Mouse (Mus musculus) lung, adult 2 months (tissue): ENCODE measurements around the gene Olfr1453. TPM values are rescaled to one million over a fixed set of nuclear protein-coding genes. Genes with fewer than 3 reads are reported as not detected.
"Not testable (repeated sequence)": the region's sequence is repeated elsewhere in the genome, so short reads cannot be mapped to it uniquely, and the experiment has no call there.

Experiments
- DNase-seq: peaks from one replicate; pipeline ENCODE4 v3.0.0; 2022
- H3K4me1 ChIP-seq: fragments of 200-500 bp; 2 replicates; pipeline ENCODE4 v1.6.1; 2011; ENCODE audit warnings: low read length; ENCODE audit not compliant: control insufficient read depth, insufficient read depth
- H3K4me3 ChIP-seq: fragments of 200-500 bp; replicated peaks from 2 replicates; pipeline ENCODE3; 2011; ENCODE audit warnings: low read depth, mild to moderate bottlenecking, control low read depth, low read length; ENCODE audit errors: extremely low read depth
- CTCF ChIP-seq: fragments of 200-500 bp; IDR thresholded peaks from 2 replicates; pipeline ENCODE4 v1.5.1; 2011; ENCODE audit warnings: mild to moderate bottlenecking, low read length, control low read depth; ENCODE audit not compliant: insufficient read depth
- POLR2A ChIP-seq: fragments of 200-500 bp; IDR thresholded peaks from 2 replicates; pipeline ENCODE4 v1.6.1; 2011; ENCODE audit warnings: low read depth, mild to moderate bottlenecking, control low read depth, low read length, borderline replicate concordance; ENCODE audit errors: extremely low read depth
- WGBS: fragments of 180-500 bp; shearing (Covaris S2); methylation state at CpG from one replicate; pipeline ENCODE4 v1.1.7; 2018; 5-methylcytosine and 5-hydroxymethylcytosine counted together
- polyA plus RNA-seq: library from polyadenylated mRNA; depleted of rRNA; stranded (reverse); fragments of >200 nt; gene quantifications from 2 replicates; pipeline ENCODE4 v1.2.3, GENCODE M21; 2012; rRNA removed

Olfr1453 gene
- polyA plus RNA-seq, result not detected in 2 replicates

GRCm38 (mm10) chr19:13028227-13028626 is at the start of gene Olfr1453:
Gene Olfr1453, minus strand, starts transcription at chr19:13028327.
- TF ChIP-seq POLR2A, result no peak
- no peak for TF ChIP-seq CTCF
- Histone ChIP-seq H3K4me3 (no peak within 1 kb of the TSS), H3K4me1 (no peaks in the 10 kb centered on the region)
- whole genome bisulfite sequencing, result 33% methylated on average over 1 of the region's 1 CpGs
- DNase-seq, result no peak

- H3K4me1 ChIP-seq, result no peaks in the 10 kb centered on the region
- TF ChIP-seq POLR2A, result no peak
- TF ChIP-seq CTCF, result no peak
- DNase-seq, result no peak
- no peak within 1 kb of the TSS for H3K4me3 ChIP-seq
- 56% methylated on average over 2 of the region's 2 CpGs for WGBS
These were observed 32.2 kb upstream of the Olfr1453 start, which contains the start of gene Olfr1454 for GRCm38 (mm10) chr19:13060310-13060709. Gene Olfr1454, plus strand, starts transcription at chr19:13060610.

- 53% methylated on average over 2 of the region's 2 CpGs for WGBS
These were observed 33.4 kb downstream of the Olfr1453 start, which contains the start of gene Olfr1451 for GRCm38 (mm10) chr19:12994714-12995113. Gene Olfr1451, plus strand, starts transcription at chr19:12995014.

GRCm38 (mm10) chr19:12992316-12992715 is 35.8 kb downstream of the Olfr1453 start:
- not testable (repeated sequence) for DNase-seq, H3K4me3 ChIP-seq, H3K4me1 ChIP-seq
- 95% methylated on average over 4 of the region's 4 CpGs for WGBS

More at GRCm38 (mm10) chr19:12994714-12995113, 33.4 kb downstream of the Olfr1453 start, which contains the start of gene Olfr1451:
- no peak for DNase-seq
- Histone ChIP-seq H3K4me3 (no peak within 1 kb of the TSS), H3K4me1 (no peaks in the 10 kb centered on the region)
- TF ChIP-seq CTCF, result no peak
- TF ChIP-seq POLR2A, result no peak

Other genes with a start within 250 kb of the Olfr1453 start
- gene Zfp91, start 232.2 kb downstream of the Olfr1453 start, polyA plus RNA-seq, result 10.9 and 14.7 TPM in 2 replicates
- 3.8 and 6.1 TPM in 2 replicates for gene Lpxn, start 232.1 kb downstream of the Olfr1453 start, polyA plus RNA-seq
- gene Gm5244, start 181.6 kb downstream of the Olfr1453 start, polyA plus RNA-seq, result not detected in 2 replicates
- not detected in 2 replicates for gene Olfr1444, start 171.0 kb downstream of the Olfr1453 start, polyA plus RNA-seq
- gene Olfr1445, start 144.5 kb downstream of the Olfr1453 start, polyA plus RNA-seq, result not detected in 2 replicates
- gene Olfr1446, start 134.8 kb downstream of the Olfr1453 start, polyA plus RNA-seq, result not detected in 2 replicates
- gene Olfr1447, start 124.6 kb downstream of the Olfr1453 start, polyA plus RNA-seq, result not detected in 2 replicates
- gene Olfr1448, start 103.9 kb downstream of the Olfr1453 start, polyA plus RNA-seq, result not detected in 2 replicates
- gene Olfr1449, start 97.5 kb downstream of the Olfr1453 start, polyA plus RNA-seq, result not detected in 2 replicates
- not detected in 2 replicates for gene Olfr1450, start 78.1 kb downstream of the Olfr1453 start, polyA plus RNA-seq
- not detected in 2 replicates for gene Olfr1451, start 33.3 kb downstream of the Olfr1453 start, polyA plus RNA-seq
- not detected in 2 replicates for gene Olfr1454, start 32.3 kb upstream of the Olfr1453 start, polyA plus RNA-seq
- gene Olfr1457, start 69.6 kb upstream of the Olfr1453 start, polyA plus RNA-seq, result not detected in 2 replicates
- not detected in 2 replicates for gene Olfr1458, start 78.4 kb upstream of the Olfr1453 start, polyA plus RNA-seq
- not detected in 2 replicates for gene Olfr1459, start 121.2 kb upstream of the Olfr1453 start, polyA plus RNA-seq
- not detected in 2 replicates for gene Olfr1461, start 134.7 kb upstream of the Olfr1453 start, polyA plus RNA-seq
- not detected in 2 replicates for gene Olfr1462, start 157.4 kb upstream of the Olfr1453 start, polyA plus RNA-seq
- gene Olfr1463, start 203.0 kb upstream of the Olfr1453 start, polyA plus RNA-seq, result not detected in 2 replicates